In the genomic region with DNA sequence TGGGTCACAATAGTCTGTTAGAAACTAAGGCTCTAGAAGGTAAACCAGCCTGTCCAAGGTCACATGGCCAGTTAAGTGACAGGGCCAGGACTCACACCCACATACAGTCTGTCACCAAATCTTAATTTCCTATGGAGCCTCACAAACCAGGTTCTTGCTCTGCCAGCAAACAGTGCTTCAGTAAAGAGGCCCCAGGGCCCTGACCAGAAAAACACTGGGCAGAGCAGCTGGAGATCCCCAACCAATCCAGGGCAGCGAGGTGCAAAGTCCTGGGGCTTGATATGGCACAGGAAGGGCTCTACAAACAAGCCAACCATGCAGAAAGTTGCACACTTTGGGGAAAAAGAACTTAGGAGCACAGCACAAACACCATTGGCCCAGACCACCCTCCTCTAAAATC, we compare ENCODE assay signal across 8 mouse cellular contexts. TPM values are rescaled to one million over a fixed set of nuclear protein-coding genes. Genes with fewer than 3 reads are reported as not detected.
DNase-seq lines count a peak whose midpoint lies in the region; ATAC-seq and TF ChIP-seq lines count a peak whose summit lies in the region.

No protein-coding gene starts in this region.

- H3K4me2 ChIP-seq in limb, embryonic 12.5 days, result peak overlapping the region; percentile 77
- peak overlapping the region; percentile 77 for H3K4me2 ChIP-seq in stomach, embryonic 15.5 days

- H3K9ac ChIP-seq in limb, embryonic 12.5 days (replicated peaks), result peak overlapping the region; percentile 86
- H3K9ac ChIP-seq in stomach, embryonic 15.5 days, result peak overlapping the region; percentile 14

- peak; percentile 69 to 82 for DNase-seq in cerebellum, adult 2 months
- DNase-seq in cerebellum, adult 11 months, result no peak
- peak; percentile 40 to 61 for DNase-seq in heart, postnatal 36 days
- DNase-seq in urinary bladder, postnatal 14 days (ENCODE audit: low spot score), result no peak
- no peak for DNase-seq in c-Kit-positive CD71-positive TER-119-positive erythroid progenitor cells, embryonic 14.5 days (ENCODE audit: low spot score)

- 0% methylated on average over 1 of the region's 1 CpGs for WGBS in cerebellum, adult 2 months
- 59% methylated on average over 1 of the region's 1 CpGs for WGBS in bone marrow, adult 2 months
- 63% methylated on average over 1 of the region's 1 CpGs for WGBS in limb, embryonic 12.5 days
- 32% methylated on average over 1 of the region's 1 CpGs for whole genome bisulfite sequencing in stomach, embryonic 15.5 days

- intact Hi-C loops in heart, postnatal 36 days (cut with DNase I), result no loop called here

- H3K9me3 ChIP-seq in limb, embryonic 12.5 days, result no peaks in the 10 kb centered on the region
- no peaks in the 10 kb centered on the region for H3K9me3 ChIP-seq in stomach, embryonic 15.5 days

- H3K27me3 ChIP-seq in cerebellum, adult 2 months (ENCODE audit: control insufficient read depth, insufficient read depth, low read length), result no peaks in the 10 kb centered on the region
- no peaks in the 10 kb centered on the region for H3K27me3 ChIP-seq in limb, embryonic 12.5 days
- H3K27me3 ChIP-seq in stomach, embryonic 15.5 days (replicated peaks), result no peaks in the 10 kb centered on the region

- peak overlapping the region; percentile 75 for H3K27ac ChIP-seq in cerebellum, adult 2 months (ENCODE audit: insufficient read depth, low read length)
- no peak overlapping the region for H3K27ac ChIP-seq in bone marrow, adult 2 months (ENCODE audit: control insufficient read depth, insufficient read depth, low read depth, low read length, poor library complexity)
- peak overlapping the region; percentile 75 for H3K27ac ChIP-seq in limb, embryonic 12.5 days
- peak overlapping the region; percentile 72 for H3K27ac ChIP-seq in stomach, embryonic 15.5 days

- TF ChIP-seq POLR2A in cerebellum, adult 2 months (IDR thresholded peaks at IDR 0.05; ENCODE audit: borderline replicate concordance, insufficient read depth, low read length), result peak; percentile 16; the same call in 1 of the 2 replicates
- TF ChIP-seq POLR2A in bone marrow, adult 2 months (IDR thresholded peaks at IDR 0.05; ENCODE audit: borderline replicate concordance, control insufficient read depth, low read depth, low read length), result no peak

- H3K4me1 ChIP-seq in cerebellum, adult 2 months (ENCODE audit: control insufficient read depth, insufficient read depth, low read length), result peaks cover 7% of the 10 kb centered on the region
- peaks cover 5% of the 10 kb centered on the region; the same call in 1 of the 2 replicates for H3K4me1 ChIP-seq in bone marrow, adult 2 months (ENCODE audit: control insufficient read depth, insufficient read depth, low read length)
- H3K4me1 ChIP-seq in limb, embryonic 12.5 days (replicated peaks), result peaks cover 59% of the 10 kb centered on the region
- peaks cover 33% of the 10 kb centered on the region for H3K4me1 ChIP-seq in stomach, embryonic 15.5 days

- peak overlapping the region; percentile 69 for H3K4me3 ChIP-seq in cerebellum, adult 2 months (replicated peaks; ENCODE audit: insufficient read depth, low read depth, low read length)
- peak overlapping the region; percentile 39 for H3K4me3 ChIP-seq in bone marrow, adult 2 months (replicated peaks; ENCODE audit: control insufficient read depth, low read depth, low read length)
- H3K4me3 ChIP-seq in limb, embryonic 12.5 days (replicated peaks), result peak overlapping the region; percentile 68
- H3K4me3 ChIP-seq in stomach, embryonic 15.5 days (replicated peaks), result peak overlapping the region; percentile 80

- H3K36me3 ChIP-seq in limb, embryonic 12.5 days, result peaks cover 43% of the 10 kb centered on the region; the same call in 1 of the 2 replicates
- H3K36me3 ChIP-seq in stomach, embryonic 15.5 days, result no peaks in the 10 kb centered on the region

- TF ChIP-seq CTCF in cerebellum, adult 2 months (IDR thresholded peaks at IDR 0.05; ENCODE audit: borderline replicate concordance, insufficient read depth, low read depth, low read length), result no peak
- TF ChIP-seq CTCF in bone marrow, adult 2 months (IDR thresholded peaks at IDR 0.05; ENCODE audit: control insufficient read depth, insufficient read depth, low read length), result no peak

- ATAC-seq in limb, embryonic 12.5 days (ENCODE audit: insufficient number of reproducible peaks, insufficient read depth, low FRiP score, low TSS enrichment, low read depth), result no peak
- ATAC-seq in stomach, embryonic 15.5 days (ENCODE audit: insufficient read depth, low FRiP score, low read depth), result no peak

RNA-seq across cellular contexts. Expression of a gene that starts 3.0 kb away (rescaled TPM):
- polyA plus RNA-seq in cerebellum, adult 2 months (2012; rRNA removed), result 141 and 142 TPM in 2 replicates
- polyA plus RNA-seq in bone marrow, adult 2 months (2011; ENCODE audit: insufficient read depth, insufficient read length, low replicate concordance, missing spikeins), result 97.4 and 124 TPM in 2 replicates
- total RNA-seq in heart, postnatal 36 days (2021), result 10 to 100 TPM; 52.5 to 73.5 TPM
- 107 and 110 TPM in 2 replicates for polyA plus RNA-seq in limb, embryonic 12.5 days (2016; fragmentation: Nextera tagmentation; extraction: Ambion mirVana)
- polyA plus RNA-seq in stomach, embryonic 15.5 days (2015; fragmentation: Nextera tagmentation; extraction: Ambion mirVana), result 69.8 and 75.7 TPM in 2 replicates

RNA-seq across cellular contexts. Expression of a gene that starts 19.2 kb away (rescaled TPM):
- polyA plus RNA-seq in cerebellum, adult 2 months (2012; rRNA removed), result 1.2 TPM in 2 replicates
- 57.0 and 74.1 TPM in 2 replicates for polyA plus RNA-seq in bone marrow, adult 2 months (2011; ENCODE audit: insufficient read depth, insufficient read length, low replicate concordance, missing spikeins)
- 1 to 10 TPM in 1 of 2 experiments, under 1 TPM in 1; 0.89 to 1.6 TPM for total RNA-seq in heart, postnatal 36 days (2021)
- polyA plus RNA-seq in limb, embryonic 12.5 days (2016; fragmentation: Nextera tagmentation; extraction: Ambion mirVana), result 110 and 114 TPM in 2 replicates
- polyA plus RNA-seq in stomach, embryonic 15.5 days (2015; fragmentation: Nextera tagmentation; extraction: Ambion mirVana), result 66.5 TPM in 2 replicates

Comparison
In these comparisons a context has a peak if more than half of its experiments do, and no peak if none do; other contexts are left out.
1. DNase-seq: peak in cerebellum, adult 2 months (2 of 2) and heart, postnatal 36 days (2 of 2); none in cerebellum, adult 11 months (single experiment), urinary bladder, postnatal 14 days (single experiment) and c-Kit-positive CD71-positive TER-119-positive erythroid progenitor cells, embryonic 14.5 days (single experiment).
2. RNA of a gene that starts 19.2 kb away (polyA plus RNA-seq): 110 to 114 TPM in limb, embryonic 12.5 days, 57.0 to 74.1 TPM in bone marrow, adult 2 months and 66.5 TPM in stomach, embryonic 15.5 days; 1.2 TPM in cerebellum, adult 2 months; every median in the first group is over 10 times any median in the second.
3. Peak in every context shown above with its lines, with median percentiles within 50 percentile points of each other: H3K4me3 ChIP-seq.